16 mouse cellular contexts compared by ENCODE assay signal in genomic region chr3:129803765-129804164, GRCm38 (mm10). TPM values are rescaled to one million over a fixed set of nuclear protein-coding genes. Genes with fewer than 3 reads are reported as not detected.
"Had no signal": no experiment of that assay in that cellular context is flagged by ENCODE, and none has a peak within 500 bp of the region (broad histone marks: within the 10 kb centered on the region; RNA-seq: fewer than 3 reads in every experiment).

Lrit3 (minus strand) TSS chr3:129804030.

- H3K36me3 ChIP-seq: hindbrain, embryonic 15.5 days; kidney, embryonic 15.5 days; limb, embryonic 15.5 days; liver, embryonic 12.5 days; midbrain, embryonic 12.5 days had no signal

- H3K27ac ChIP-seq: hindbrain, embryonic 15.5 days; kidney, embryonic 15.5 days; left cerebral cortex, adult 2 months; limb, embryonic 15.5 days; liver, embryonic 12.5 days; midbrain, embryonic 12.5 days had no signal

- H3K4me2 ChIP-seq: hindbrain, embryonic 15.5 days; kidney, embryonic 15.5 days; limb, embryonic 15.5 days; liver, embryonic 12.5 days; midbrain, embryonic 12.5 days had no signal

- H3K9ac ChIP-seq: hindbrain, embryonic 15.5 days; kidney, embryonic 15.5 days; limb, embryonic 15.5 days; liver, embryonic 12.5 days; midbrain, embryonic 12.5 days had no signal

- H3K4me3 ChIP-seq: hindbrain, embryonic 15.5 days; kidney, embryonic 15.5 days; left cerebral cortex, adult 2 months; limb, embryonic 15.5 days; liver, embryonic 12.5 days; midbrain, embryonic 12.5 days had no signal

- ATAC-seq: liver, embryonic 12.5 days had no signal

- H3K4me1 ChIP-seq: hindbrain, embryonic 15.5 days; kidney, embryonic 15.5 days; limb, embryonic 15.5 days; liver, embryonic 12.5 days; midbrain, embryonic 12.5 days had no signal

- DNase-seq: kidney, adult 2 months; kidney, postnatal 14 days; lung, postnatal 10 days; right cerebral cortex, postnatal 14 days; thymus, adult 18-20 months; thymus, postnatal 25 days had no signal

- H3K27me3 ChIP-seq: hindbrain, embryonic 15.5 days; kidney, embryonic 15.5 days; limb, embryonic 15.5 days; liver, embryonic 12.5 days; midbrain, embryonic 12.5 days had no signal

- H3K9me3 ChIP-seq: hindbrain, embryonic 15.5 days; kidney, embryonic 15.5 days; limb, embryonic 15.5 days; liver, embryonic 12.5 days; midbrain, embryonic 12.5 days had no signal

RNA-seq across cellular contexts. Expression of gene Lrit3, which starts in this region (rescaled TPM):
- polyA plus RNA-seq: hindbrain, embryonic 15.5 days; kidney, embryonic 15.5 days; limb, embryonic 11.5 days; limb, embryonic 15.5 days; liver, embryonic 12.5 days; liver, embryonic 16.5 days; midbrain, embryonic 12.5 days; midbrain, postnatal 0 days; neural tube, embryonic 14.5 days had no signal
